Mouse (Mus musculus) hindbrain, postnatal 0 days (tissue): ENCODE data around the gene Rab19. TPM values are rescaled to one million over a fixed set of nuclear protein-coding genes. Genes with fewer than 3 reads are reported as not detected.

ENCODE experiments used
- ATAC-seq: fragments of 200-750 bp; cut with Nextera tagmentation; 2 replicates; pipeline ENCODE4 v1.8.0; 2017; ENCODE audit warnings: mild to moderate bottlenecking, moderate TSS enrichment, moderate library complexity
- DNase-seq: peaks from one replicate; pipeline ENCODE4 v3.0.0-alpha.2; 2015; ENCODE audit warnings: low spot score
- H3K27ac ChIP-seq: fragments of 300-500 bp; sonication (generic); 2 replicates; pipeline ENCODE4 v1.5.1; 2014; ENCODE audit warnings: mild to moderate bottlenecking
- H3K27me3 ChIP-seq: fragments of 300-500 bp; sonication (generic); 2 replicates; pipeline ENCODE4 v1.6.1; 2014; ENCODE audit warnings: low read length, mixed read lengths; ENCODE audit not compliant: insufficient read depth
- H3K36me3 ChIP-seq: fragments of 300-500 bp; sonication (generic); 2 replicates; pipeline ENCODE4 v1.6.1; 2014; ENCODE audit warnings: low read length, mixed read lengths; ENCODE audit not compliant: insufficient read depth
- H3K4me1 ChIP-seq: fragments of 300-500 bp; sonication (generic); 2 replicates; pipeline ENCODE4 v1.6.1; 2014; ENCODE audit warnings: antibody characterized with exemption, low read length, mixed read lengths; ENCODE audit not compliant: insufficient read depth
- H3K4me2 ChIP-seq: fragments of 300-500 bp; sonication (generic); 2 replicates; pipeline ENCODE4 v1.6.1; 2014; ENCODE audit warnings: low read depth, mild to moderate bottlenecking, low read length, moderate library complexity, mixed read lengths
- H3K4me3 ChIP-seq: fragments of 300-500 bp; sonication (generic); 2 replicates; pipeline ENCODE4 v1.5.1; 2014; ENCODE audit warnings: low read length
- H3K9ac ChIP-seq: fragments of 300-500 bp; sonication (generic); replicated peaks from 2 replicates; pipeline ENCODE4 v1.6.1; 2014; ENCODE audit warnings: mild to moderate bottlenecking, low read length, moderate library complexity, mixed read lengths
- H3K9me3 ChIP-seq: fragments of 300-500 bp; sonication (generic); 2 replicates; pipeline ENCODE4 v1.6.1; 2016; ENCODE audit warnings: low read length, mixed read lengths
- CTCF ChIP-seq: IDR thresholded peaks from 2 replicates; pipeline ENCODE4 v1.5.1; 2016; ENCODE audit warnings: antibody characterized with exemption, control low read depth, low read depth
- WGBS: fragments of 180-500 bp; shearing (Covaris S2); extraction: QIAGEN DNeasy Blood & Tissue Kit; methylation state at CpG from one replicate; pipeline ENCODE4 v1.1.7; 2014; 5-methylcytosine and 5-hydroxymethylcytosine counted together
- polyA plus RNA-seq: library from polyadenylated mRNA; unstranded; fragments of >200 nt; fragmentation: Nextera tagmentation; extraction: Ambion mirVana; gene quantifications from 2 replicates; pipeline ENCODE4 v1.2.1, GENCODE M21; 2015
- total RNA-seq: library from RNA; depleted of rRNA; stranded (reverse); fragments of >200 nt; gene quantifications from 2 replicates; pipeline ENCODE4 v1.2.3, GENCODE M21; 2014

The Rab19 gene
- total and polyA plus RNA-seq, 2 experiments from 2014 or later: 0.33 to 0.47 TPM

DNA sequence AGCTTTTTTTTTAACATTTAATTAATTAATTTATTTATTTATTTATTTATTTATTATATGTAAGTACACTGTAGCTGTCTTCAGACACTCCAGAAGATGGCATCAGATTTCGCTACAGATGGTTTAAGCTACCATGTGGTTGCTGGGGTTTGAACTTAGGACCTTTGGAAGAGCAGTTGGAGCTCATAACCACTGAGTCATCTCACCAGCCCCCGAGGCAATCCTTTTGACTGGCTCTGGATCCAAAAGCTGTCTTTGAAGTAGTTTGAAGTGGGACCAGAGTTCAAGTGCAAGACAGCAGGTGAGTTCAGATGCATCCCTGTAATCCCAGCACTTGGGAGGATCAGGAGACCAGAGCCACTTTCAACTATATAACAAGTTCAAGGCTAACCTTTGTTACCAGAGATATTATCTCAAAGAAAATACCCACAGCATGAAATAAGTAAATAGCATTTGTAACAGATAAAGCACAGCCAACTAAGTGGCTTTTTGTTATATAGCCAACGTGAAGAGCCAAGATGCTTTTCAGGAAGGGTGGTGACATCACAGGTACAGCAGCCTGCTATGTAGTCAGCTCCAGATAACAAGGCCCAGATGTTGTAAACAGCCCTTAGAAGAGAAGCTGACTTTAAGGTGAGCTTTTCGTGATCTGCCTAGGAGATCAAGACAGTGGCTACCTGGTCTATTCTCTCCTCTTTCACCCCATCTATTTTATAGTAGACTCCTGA, 46.5 kb downstream of the Rab19 start:
- no peak for TF ChIP-seq CTCF
- H3K27me3 ChIP-seq: no peaks in the 10 kb centered on the region
- H3K4me2 ChIP-seq: no peak overlapping the region
- no peak overlapping the region for H3K27ac ChIP-seq
- no peaks in the 10 kb centered on the region for H3K36me3 ChIP-seq
- no peak overlapping the region for H3K9ac ChIP-seq
- H3K4me3 ChIP-seq: no peak overlapping the region
- H3K4me1 ChIP-seq: no peaks in the 10 kb centered on the region
- H3K9me3 ChIP-seq: no peaks in the 10 kb centered on the region
- WGBS: 82% methylated on average over 4 of the region's 4 CpGs
- DNase-seq (no peak), ATAC-seq (no peak)

DNA sequence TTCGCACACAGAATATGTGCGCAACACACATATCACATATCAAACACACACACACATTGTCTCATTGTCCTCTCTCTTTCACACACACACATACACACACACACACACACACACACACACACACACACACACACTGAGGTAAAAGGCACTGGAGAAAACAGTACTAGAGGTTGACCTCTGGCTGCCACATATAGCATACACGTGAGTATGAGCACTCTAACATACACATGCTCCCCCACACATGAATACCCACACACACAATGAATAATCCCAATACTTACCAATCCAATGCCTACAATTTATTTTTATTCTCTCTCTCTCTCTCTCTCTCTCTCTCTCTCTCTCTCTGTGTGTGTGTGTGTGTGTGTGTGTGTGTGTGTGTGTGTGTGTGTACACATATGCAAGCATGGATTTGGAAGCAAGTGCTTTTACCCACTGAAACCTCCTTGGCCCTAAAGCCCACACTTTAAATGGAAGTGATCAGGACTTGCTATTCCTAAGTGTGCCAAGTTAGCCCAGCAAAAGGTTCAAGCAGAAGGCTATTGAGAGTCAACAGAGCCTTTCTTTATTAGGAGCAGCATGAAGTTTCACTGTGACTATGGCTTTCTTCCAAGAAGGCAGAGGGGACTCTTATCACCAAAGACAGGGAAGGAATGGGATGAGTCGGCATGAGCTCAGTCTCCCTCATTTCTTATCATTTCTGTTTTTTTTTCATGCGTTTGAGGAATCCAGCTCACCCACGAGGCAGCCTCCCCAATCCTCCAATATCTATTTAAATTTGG, 48.2 kb downstream of the Rab19 start:
- H3K4me3 ChIP-seq: no peak overlapping the region
- 77% methylated on average over 6 of the region's 6 CpGs for WGBS
- no peak overlapping the region for H3K27ac ChIP-seq
- ATAC-seq (no peak), DNase-seq (peak; percentile 12)
- no peaks in the 10 kb centered on the region for H3K4me1 ChIP-seq
- no peak overlapping the region for H3K4me2 ChIP-seq
- H3K36me3 ChIP-seq: no peaks in the 10 kb centered on the region
- no peak overlapping the region for H3K9ac ChIP-seq
- H3K9me3 ChIP-seq: no peaks in the 10 kb centered on the region
- no peaks in the 10 kb centered on the region for H3K27me3 ChIP-seq
- TF ChIP-seq CTCF: no peak

DNA sequence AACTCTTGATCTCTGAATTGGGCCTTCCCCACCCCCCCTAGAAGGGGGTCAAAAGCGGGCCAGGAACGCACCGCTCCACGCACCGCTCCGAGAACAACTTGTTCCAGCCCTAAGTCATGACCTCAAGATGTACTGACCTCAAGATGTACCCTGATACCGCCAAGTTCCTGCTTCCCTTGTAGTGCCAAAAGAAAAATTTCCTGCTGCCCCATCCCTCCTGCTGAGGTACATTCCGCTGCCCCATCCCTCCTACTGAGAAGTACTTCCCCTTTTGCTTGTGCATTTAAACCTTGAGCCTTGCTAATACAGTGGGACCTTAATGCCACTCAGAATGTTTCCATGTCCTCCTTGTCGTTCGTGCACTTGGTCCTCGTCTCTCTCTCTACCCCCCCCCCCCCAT, 49.7 kb downstream of the Rab19 start:
- Histone ChIP-seq H3K4me3 (no peak overlapping the region), H3K4me2 (no peak overlapping the region), H3K27ac (no peak overlapping the region), H3K36me3 (no peaks in the 10 kb centered on the region), H3K9ac (no peak overlapping the region), H3K4me1 (no peaks in the 10 kb centered on the region), H3K9me3 (no peaks in the 10 kb centered on the region), H3K27me3 (no peaks in the 10 kb centered on the region)
- TF ChIP-seq CTCF: no peak
- ATAC-seq (no peak), DNase-seq (no peak)
- WGBS: 67% methylated on average over 11 of the region's 11 CpGs

DNA sequence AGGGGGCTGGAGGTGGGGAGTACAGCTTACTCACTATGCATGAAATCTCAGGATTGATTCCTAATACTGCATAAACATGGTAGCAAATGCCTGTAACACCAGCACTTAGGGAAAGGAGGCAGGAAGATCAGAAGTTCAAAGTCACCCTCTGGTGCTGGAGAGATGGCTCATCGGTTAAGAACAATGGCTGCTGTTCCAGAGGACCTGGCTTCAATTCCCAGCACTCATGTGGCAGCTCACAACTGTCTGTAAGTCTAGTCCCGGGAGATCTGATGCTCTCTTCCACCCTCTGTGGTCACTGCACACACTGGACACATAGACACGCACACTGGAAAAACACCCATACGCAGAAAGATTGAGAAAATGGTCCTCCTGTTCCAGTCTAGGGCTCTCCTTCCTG, 52.2 kb downstream of the Rab19 start:
- 89% methylated on average over 4 of the region's 4 CpGs for WGBS

DNA sequence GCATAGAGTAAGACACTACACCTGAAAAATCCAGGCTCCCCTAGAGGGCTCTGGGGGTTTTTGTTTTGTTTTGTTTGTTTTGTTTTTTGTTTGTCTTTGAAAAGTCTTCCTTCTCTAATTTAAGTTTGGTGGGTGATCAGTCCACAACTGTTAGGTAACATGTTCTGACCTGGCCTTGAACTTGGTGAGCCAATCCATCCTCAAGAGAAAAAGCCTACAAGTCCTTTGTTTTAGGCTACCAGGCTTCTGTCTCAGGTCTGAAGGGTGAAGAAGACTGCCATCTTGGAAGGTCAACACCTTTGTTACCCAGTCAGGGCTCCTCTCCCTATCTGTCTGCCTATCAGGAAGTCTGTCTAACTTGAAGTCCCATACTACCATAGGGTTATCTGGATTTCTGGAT, 52.7 kb downstream of the Rab19 start:
- Histone ChIP-seq H3K27me3 (no peaks in the 10 kb centered on the region), H3K9me3 (no peaks in the 10 kb centered on the region), H3K9ac (no peak overlapping the region), H3K4me1 (no peaks in the 10 kb centered on the region), H3K4me2 (no peak overlapping the region), H3K27ac (no peak overlapping the region), H3K36me3 (no peaks in the 10 kb centered on the region), H3K4me3 (no peak overlapping the region)
- no peak for ATAC-seq
- no peak for TF ChIP-seq CTCF
- no peak for DNase-seq

More for the DNA sequence above, 52.2 kb downstream of the Rab19 start:
- no peak for DNase-seq
- TF ChIP-seq CTCF: no peak
- Histone ChIP-seq H3K9ac (no peak overlapping the region), H3K4me3 (no peak overlapping the region), H3K9me3 (no peaks in the 10 kb centered on the region), H3K4me1 (no peaks in the 10 kb centered on the region), H3K36me3 (no peaks in the 10 kb centered on the region), H3K4me2 (no peak overlapping the region), H3K27ac (no peak overlapping the region), H3K27me3 (no peaks in the 10 kb centered on the region)
- ATAC-seq: no peak

DNA sequence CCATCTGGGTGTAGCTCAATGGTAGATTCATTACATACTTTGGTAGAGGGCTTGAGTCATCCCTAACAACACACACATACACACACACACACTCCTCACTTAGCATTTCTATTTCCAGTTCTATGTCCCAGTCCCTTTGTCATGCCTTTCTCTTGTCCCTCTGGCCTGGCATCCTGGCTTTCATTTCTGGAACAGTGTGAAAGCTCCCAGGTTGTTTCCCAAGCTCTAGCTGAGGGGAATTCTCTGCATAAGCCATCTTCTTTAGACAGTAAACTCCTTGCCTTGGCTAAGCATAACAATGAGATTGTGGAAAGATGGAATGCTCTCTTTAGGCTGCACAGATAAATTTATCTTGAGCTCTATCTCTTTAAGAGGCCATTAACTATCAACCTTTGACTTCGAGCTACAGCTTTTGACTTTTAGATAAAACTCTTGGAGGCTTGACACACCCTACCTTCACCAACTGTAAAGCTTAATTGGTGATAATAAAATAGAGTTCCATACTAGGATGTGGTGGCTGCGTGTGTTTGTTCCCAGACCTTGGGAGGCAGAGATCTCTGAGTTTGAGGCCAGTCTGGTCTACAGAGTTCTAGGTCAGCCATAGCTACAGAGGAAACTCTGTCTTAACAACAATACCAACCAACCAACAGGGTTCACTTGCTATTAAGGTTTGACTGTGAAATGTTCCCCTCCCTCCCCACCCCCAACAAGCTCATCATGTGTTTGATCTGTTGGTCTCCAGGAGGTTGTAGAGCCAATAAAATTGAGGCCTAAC, 53.3 kb downstream of the Rab19 start:
- H3K27me3 ChIP-seq: no peaks in the 10 kb centered on the region
- no peak overlapping the region for H3K9ac ChIP-seq
- H3K4me1 ChIP-seq: no peaks in the 10 kb centered on the region
- ATAC-seq (no peak), DNase-seq (no peak)
- H3K4me2 ChIP-seq: no peak overlapping the region
- no peaks in the 10 kb centered on the region for H3K9me3 ChIP-seq
- 80% methylated on average over 2 of the region's 2 CpGs for WGBS
- H3K27ac ChIP-seq: no peak overlapping the region
- no peaks in the 10 kb centered on the region for H3K36me3 ChIP-seq
- TF ChIP-seq CTCF: no peak
- no peak overlapping the region for H3K4me3 ChIP-seq
